Mouse (Mus musculus): ENCODE measurements around the gene Cfap43. TPM values are rescaled to one million over a fixed set of nuclear protein-coding genes. Genes with fewer than 3 reads are reported as not detected.

Gene Cfap43
- polyA plus RNA-seq, 2 experiments, result 0.08 to 0.11 TPM

GRCm38 (mm10) chr19:47780972-47781371 is 138.1 kb downstream of the Cfap43 start:
- WGBS, result 80% methylated on average over 11 of the region's 11 CpGs
- no peak for DNase-seq (ENCODE audit: low spot score)

GRCm38 (mm10) chr19:47780145-47780544 is 138.9 kb downstream of the Cfap43 start:
- ATAC-seq (ENCODE audit: low FRiP score, low read depth), result no peak

More at GRCm38 (mm10) chr19:47780972-47781371, 138.1 kb downstream of the Cfap43 start:
- H3K9ac ChIP-seq (ENCODE audit: low read depth, low read length, severe bottlenecking), result no peak overlapping the region
- H3K4me1 ChIP-seq (ENCODE audit: control insufficient read depth, insufficient read depth, low read length), result no peaks in the 10 kb centered on the region
- H3K4me3 ChIP-seq (replicated peaks; ENCODE audit: low read length), result no peak overlapping the region
- no peaks in the 10 kb centered on the region for H3K9me3 ChIP-seq (ENCODE audit: control insufficient read depth, low read length)
- no peak overlapping the region for H3K4me2 ChIP-seq (replicated peaks; ENCODE audit: low read depth, low read length, severe bottlenecking)
- TF ChIP-seq POLR2A (IDR thresholded peaks at IDR 0.05; ENCODE audit: borderline replicate concordance, extremely low read depth, insufficient read depth, insufficient read length), result no peak
- ATAC-seq (ENCODE audit: low FRiP score, low read depth), result no peak
- H3K27me3 ChIP-seq (ENCODE audit: control insufficient read depth, insufficient read depth, low read length), result no peaks in the 10 kb centered on the region
- H3K36me3 ChIP-seq (ENCODE audit: control insufficient read depth, insufficient read depth, low read length), result no peaks in the 10 kb centered on the region
- no peak overlapping the region for H3K27ac ChIP-seq (replicated peaks; ENCODE audit: low read depth, low read length)

GRCm38 (mm10) chr19:47777847-47778246 is 141.2 kb downstream of the Cfap43 start:
- Histone ChIP-seq H3K9me3 (ENCODE audit: control insufficient read depth, low read length) (no peaks in the 10 kb centered on the region), H3K36me3 (ENCODE audit: control insufficient read depth, insufficient read depth, low read length) (no peaks in the 10 kb centered on the region), H3K27ac (replicated peaks; ENCODE audit: low read depth, low read length) (no peak overlapping the region), H3K4me3 (replicated peaks; ENCODE audit: low read length) (no peak overlapping the region), H3K9ac (ENCODE audit: low read depth, low read length, severe bottlenecking) (no peak overlapping the region), H3K4me1 (ENCODE audit: control insufficient read depth, insufficient read depth, low read length) (no peaks in the 10 kb centered on the region), H3K27me3 (ENCODE audit: control insufficient read depth, insufficient read depth, low read length) (no peaks in the 10 kb centered on the region), H3K4me2 (replicated peaks; ENCODE audit: low read depth, low read length, severe bottlenecking) (no peak overlapping the region)
- no peak for ATAC-seq (ENCODE audit: low FRiP score, low read depth)
- DNase-seq (ENCODE audit: low spot score), result no peak
- 70% methylated on average over 6 of the region's 6 CpGs for WGBS
- TF ChIP-seq POLR2A (IDR thresholded peaks at IDR 0.05; ENCODE audit: borderline replicate concordance, extremely low read depth, insufficient read depth, insufficient read length), result no peak

More at GRCm38 (mm10) chr19:47780145-47780544, 138.9 kb downstream of the Cfap43 start:
- H3K4me1 ChIP-seq (ENCODE audit: control insufficient read depth, insufficient read depth, low read length), result no peaks in the 10 kb centered on the region
- H3K4me3 ChIP-seq (replicated peaks; ENCODE audit: low read length), result no peak overlapping the region
- H3K27me3 ChIP-seq (ENCODE audit: control insufficient read depth, insufficient read depth, low read length), result no peaks in the 10 kb centered on the region
- 92% methylated on average over 7 of the region's 7 CpGs for WGBS
- no peak for TF ChIP-seq POLR2A (IDR thresholded peaks at IDR 0.05; ENCODE audit: borderline replicate concordance, extremely low read depth, insufficient read depth, insufficient read length)
- no peaks in the 10 kb centered on the region for H3K36me3 ChIP-seq (ENCODE audit: control insufficient read depth, insufficient read depth, low read length)
- DNase-seq (ENCODE audit: low spot score), result no peak
- no peak overlapping the region for H3K27ac ChIP-seq (replicated peaks; ENCODE audit: low read depth, low read length)
- H3K9ac ChIP-seq (ENCODE audit: low read depth, low read length, severe bottlenecking), result no peak overlapping the region
- H3K9me3 ChIP-seq (ENCODE audit: control insufficient read depth, low read length), result no peaks in the 10 kb centered on the region
- no peak overlapping the region for H3K4me2 ChIP-seq (replicated peaks; ENCODE audit: low read depth, low read length, severe bottlenecking)

- ATAC-seq (ENCODE audit: low FRiP score, low read depth) (no peak), DNase-seq (ENCODE audit: low spot score) (no peak)
- TF ChIP-seq POLR2A (IDR thresholded peaks at IDR 0.05; ENCODE audit: borderline replicate concordance, extremely low read depth, insufficient read depth, insufficient read length), result no peak
- H3K9ac ChIP-seq (ENCODE audit: low read depth, low read length, severe bottlenecking), result no peak overlapping the region
- no peak overlapping the region for H3K4me2 ChIP-seq (replicated peaks; ENCODE audit: low read depth, low read length, severe bottlenecking)
- no peaks in the 10 kb centered on the region for H3K36me3 ChIP-seq (ENCODE audit: control insufficient read depth, insufficient read depth, low read length)
- no peak overlapping the region for H3K27ac ChIP-seq (replicated peaks; ENCODE audit: low read depth, low read length)
- H3K4me1 ChIP-seq (ENCODE audit: control insufficient read depth, insufficient read depth, low read length), result no peaks in the 10 kb centered on the region
- no peak overlapping the region for H3K4me3 ChIP-seq (replicated peaks; ENCODE audit: low read length)
- H3K27me3 ChIP-seq (ENCODE audit: control insufficient read depth, insufficient read depth, low read length), result no peaks in the 10 kb centered on the region
- WGBS, result 69% methylated on average over 19 of the region's 19 CpGs
- no peaks in the 10 kb centered on the region for H3K9me3 ChIP-seq (ENCODE audit: control insufficient read depth, low read length)
These were observed 163.5 kb downstream of the Cfap43 start for GRCm38 (mm10) chr19:47755625-47756024.

GRCm38 (mm10) chr19:47754931-47755330 is 164.2 kb downstream of the Cfap43 start:
- Histone ChIP-seq H3K4me2 (replicated peaks; ENCODE audit: low read depth, low read length, severe bottlenecking) (no peak overlapping the region), H3K36me3 (ENCODE audit: control insufficient read depth, insufficient read depth, low read length) (no peaks in the 10 kb centered on the region), H3K27me3 (ENCODE audit: control insufficient read depth, insufficient read depth, low read length) (no peaks in the 10 kb centered on the region), H3K4me3 (replicated peaks; ENCODE audit: low read length) (no peak overlapping the region), H3K9ac (ENCODE audit: low read depth, low read length, severe bottlenecking) (no peak overlapping the region), H3K9me3 (ENCODE audit: control insufficient read depth, low read length) (no peaks in the 10 kb centered on the region), H3K27ac (replicated peaks; ENCODE audit: low read depth, low read length) (no peak overlapping the region), H3K4me1 (ENCODE audit: control insufficient read depth, insufficient read depth, low read length) (no peaks in the 10 kb centered on the region)
- WGBS, result 80% methylated on average over 9 of the region's 9 CpGs
- ATAC-seq (ENCODE audit: low FRiP score, low read depth) (no peak), DNase-seq (ENCODE audit: low spot score) (no peak)
- TF ChIP-seq POLR2A (IDR thresholded peaks at IDR 0.05; ENCODE audit: borderline replicate concordance, extremely low read depth, insufficient read depth, insufficient read length), result no peak

- no peak overlapping the region for H3K9ac ChIP-seq (ENCODE audit: low read depth, low read length, severe bottlenecking)
- 89% methylated on average over 4 of the region's 4 CpGs for WGBS
- H3K27me3 ChIP-seq (ENCODE audit: control insufficient read depth, insufficient read depth, low read length), result no peaks in the 10 kb centered on the region
- DNase-seq (ENCODE audit: low spot score) (no peak), ATAC-seq (ENCODE audit: low FRiP score, low read depth) (no peak)
- no peak overlapping the region for H3K4me2 ChIP-seq (replicated peaks; ENCODE audit: low read depth, low read length, severe bottlenecking)
- no peak for TF ChIP-seq POLR2A (IDR thresholded peaks at IDR 0.05; ENCODE audit: borderline replicate concordance, extremely low read depth, insufficient read depth, insufficient read length)
- no peaks in the 10 kb centered on the region for H3K36me3 ChIP-seq (ENCODE audit: control insufficient read depth, insufficient read depth, low read length)
- H3K4me1 ChIP-seq (ENCODE audit: control insufficient read depth, insufficient read depth, low read length), result no peaks in the 10 kb centered on the region
- no peaks in the 10 kb centered on the region for H3K9me3 ChIP-seq (ENCODE audit: control insufficient read depth, low read length)
- H3K4me3 ChIP-seq (replicated peaks; ENCODE audit: low read length), result no peak overlapping the region
- no peak overlapping the region for H3K27ac ChIP-seq (replicated peaks; ENCODE audit: low read depth, low read length)
These were observed 165.2 kb downstream of the Cfap43 start for GRCm38 (mm10) chr19:47753921-47754320.

Data from limb, embryonic 14.5 days (tissue).